Mouse (Mus musculus): Measurements from ENCODE around the gene Msi2. TPM values are rescaled to one million over a fixed set of nuclear protein-coding genes. Genes with fewer than 3 reads are reported as not detected.
A peak's percentile ranks its signal among the peaks of the same experiment; 100 is the strongest.

Msi2 gene
- polyA plus RNA-seq, 1 experiment = 69.3 TPM

- Histone ChIP-seq H3K4me3 (ENCODE audit: control insufficient read depth, low read depth, low read length) (peak overlapping the region; percentile 78), H3K36me3 (ENCODE audit: control insufficient read depth, insufficient read depth, low read length) (no peaks in the 10 kb centered on the region), H3K27me3 (ENCODE audit: control insufficient read depth, insufficient read depth, low read length) (no peaks in the 10 kb centered on the region), H3K27ac (ENCODE audit: control insufficient read depth, insufficient read depth, low read depth, low read length) (no peak overlapping the region; the same call in none of the 2 replicates), H3K4me1 (ENCODE audit: control insufficient read depth, insufficient read depth, low read length) (peaks cover 4% of the 10 kb centered on the region)
- TF ChIP-seq CTCF (IDR thresholded peaks at IDR 0.05; ENCODE audit: control insufficient read depth, insufficient read depth, insufficient replicate concordance, low read depth, low read length) (no peak), POLR2A (IDR thresholded peaks at IDR 0.05; ENCODE audit: control insufficient read depth, low read depth, low read length) (no peak)
Observed at GRCm38 (mm10) chr11:88675526-88676353, 42.6 kb downstream of the Msi2 start.

GRCm38 (mm10) chr11:88674075-88674474 is 44.2 kb downstream of the Msi2 start:
- TF ChIP-seq CTCF (IDR thresholded peaks at IDR 0.05; ENCODE audit: control insufficient read depth, insufficient read depth, insufficient replicate concordance, low read depth, low read length) = no peak
- TF ChIP-seq POLR2A (IDR thresholded peaks at IDR 0.05; ENCODE audit: control insufficient read depth, low read depth, low read length) = no peak
- H3K4me3 ChIP-seq (ENCODE audit: control insufficient read depth, low read depth, low read length) = no peak overlapping the region; the same call in 1 of the 2 replicates
- no peak overlapping the region; the same call in 1 of the 2 replicates for H3K27ac ChIP-seq (ENCODE audit: control insufficient read depth, insufficient read depth, low read depth, low read length)
- H3K4me1 ChIP-seq (ENCODE audit: control insufficient read depth, insufficient read depth, low read length) = peaks cover 7% of the 10 kb centered on the region
- no peaks in the 10 kb centered on the region for H3K36me3 ChIP-seq (ENCODE audit: control insufficient read depth, insufficient read depth, low read length)
- H3K27me3 ChIP-seq (ENCODE audit: control insufficient read depth, insufficient read depth, low read length) = no peaks in the 10 kb centered on the region

GRCm38 (mm10) chr11:88670925-88671324 is 47.4 kb downstream of the Msi2 start:
- H3K4me1 ChIP-seq (ENCODE audit: control insufficient read depth, insufficient read depth, low read length) = peaks cover 7% of the 10 kb centered on the region
- H3K36me3 ChIP-seq (ENCODE audit: control insufficient read depth, insufficient read depth, low read length) = no peaks in the 10 kb centered on the region
- TF ChIP-seq CTCF (IDR thresholded peaks at IDR 0.05; ENCODE audit: control insufficient read depth, insufficient read depth, insufficient replicate concordance, low read depth, low read length) = no peak
- TF ChIP-seq POLR2A (IDR thresholded peaks at IDR 0.05; ENCODE audit: control insufficient read depth, low read depth, low read length) = no peak
- H3K27me3 ChIP-seq (ENCODE audit: control insufficient read depth, insufficient read depth, low read length) = no peaks in the 10 kb centered on the region
- H3K27ac ChIP-seq (ENCODE audit: control insufficient read depth, insufficient read depth, low read depth, low read length) = no peak overlapping the region
- H3K4me3 ChIP-seq (ENCODE audit: control insufficient read depth, low read depth, low read length) = no peak overlapping the region

GRCm38 (mm10) chr11:88669106-88669505 is 49.2 kb downstream of the Msi2 start:
- H3K4me1 ChIP-seq (ENCODE audit: control insufficient read depth, insufficient read depth, low read length) = peaks cover 3% of the 10 kb centered on the region; the same call in 1 of the 2 replicates
- no peak overlapping the region for H3K27ac ChIP-seq (ENCODE audit: control insufficient read depth, insufficient read depth, low read depth, low read length)
- no peak overlapping the region for H3K4me3 ChIP-seq (ENCODE audit: control insufficient read depth, low read depth, low read length)
- no peaks in the 10 kb centered on the region for H3K36me3 ChIP-seq (ENCODE audit: control insufficient read depth, insufficient read depth, low read length)
- H3K27me3 ChIP-seq (ENCODE audit: control insufficient read depth, insufficient read depth, low read length) = no peaks in the 10 kb centered on the region
- TF ChIP-seq POLR2A (IDR thresholded peaks at IDR 0.05; ENCODE audit: control insufficient read depth, low read depth, low read length) (no peak), CTCF (IDR thresholded peaks at IDR 0.05; ENCODE audit: control insufficient read depth, insufficient read depth, insufficient replicate concordance, low read depth, low read length) (no peak)

GRCm38 (mm10) chr11:88668345-88668744 is 50.0 kb downstream of the Msi2 start:
- no peaks in the 10 kb centered on the region for H3K36me3 ChIP-seq (ENCODE audit: control insufficient read depth, insufficient read depth, low read length)
- no peaks in the 10 kb centered on the region for H3K27me3 ChIP-seq (ENCODE audit: control insufficient read depth, insufficient read depth, low read length)
- H3K4me1 ChIP-seq (ENCODE audit: control insufficient read depth, insufficient read depth, low read length) = peaks cover 3% of the 10 kb centered on the region; the same call in 1 of the 2 replicates
- H3K27ac ChIP-seq (ENCODE audit: control insufficient read depth, insufficient read depth, low read depth, low read length) = no peak overlapping the region
- no peak overlapping the region for H3K4me3 ChIP-seq (ENCODE audit: control insufficient read depth, low read depth, low read length)
- TF ChIP-seq CTCF (IDR thresholded peaks at IDR 0.05; ENCODE audit: control insufficient read depth, insufficient read depth, insufficient replicate concordance, low read depth, low read length) (no peak), POLR2A (IDR thresholded peaks at IDR 0.05; ENCODE audit: control insufficient read depth, low read depth, low read length) (no peak)

GRCm38 (mm10) chr11:88665799-88666198 is 52.5 kb downstream of the Msi2 start:
- H3K36me3 ChIP-seq (ENCODE audit: control insufficient read depth, insufficient read depth, low read length) = no peaks in the 10 kb centered on the region
- no peak overlapping the region for H3K4me3 ChIP-seq (ENCODE audit: control insufficient read depth, low read depth, low read length)
- H3K4me1 ChIP-seq (ENCODE audit: control insufficient read depth, insufficient read depth, low read length) = peaks cover 3% of the 10 kb centered on the region
- TF ChIP-seq CTCF (IDR thresholded peaks at IDR 0.05; ENCODE audit: control insufficient read depth, insufficient read depth, insufficient replicate concordance, low read depth, low read length) (no peak), POLR2A (IDR thresholded peaks at IDR 0.05; ENCODE audit: control insufficient read depth, low read depth, low read length) (no peak)
- no peaks in the 10 kb centered on the region for H3K27me3 ChIP-seq (ENCODE audit: control insufficient read depth, insufficient read depth, low read length)
- no peak overlapping the region for H3K27ac ChIP-seq (ENCODE audit: control insufficient read depth, insufficient read depth, low read depth, low read length)

GRCm38 (mm10) chr11:88661444-88662180 is 56.7 kb downstream of the Msi2 start:
- Histone ChIP-seq H3K27ac (ENCODE audit: control insufficient read depth, insufficient read depth, low read depth, low read length) (peak overlapping the region; percentile 32; the same call in 1 of the 2 replicates), H3K4me3 (ENCODE audit: control insufficient read depth, low read depth, low read length) (no peak overlapping the region), H3K36me3 (ENCODE audit: control insufficient read depth, insufficient read depth, low read length) (no peaks in the 10 kb centered on the region), H3K4me1 (ENCODE audit: control insufficient read depth, insufficient read depth, low read length) (no peaks in the 10 kb centered on the region; the same call in 1 of the 2 replicates), H3K27me3 (ENCODE audit: control insufficient read depth, insufficient read depth, low read length) (no peaks in the 10 kb centered on the region)
- no peak for TF ChIP-seq POLR2A (IDR thresholded peaks at IDR 0.05; ENCODE audit: control insufficient read depth, low read depth, low read length)
- TF ChIP-seq CTCF (IDR thresholded peaks at IDR 0.05; ENCODE audit: control insufficient read depth, insufficient read depth, insufficient replicate concordance, low read depth, low read length) = no peak
